Mouse (Mus musculus) testis, adult 2 months (tissue): ENCODE measurements around the gene Fndc8.

Experiments used
- CTCF ChIP-seq: fragments of 200-500 bp; IDR thresholded peaks from 2 replicates; pipeline ENCODE4 v1.5.1; 2012; ENCODE audit warnings: low read depth, mild to moderate bottlenecking, inconsistent platforms, low read length, moderate library complexity; ENCODE audit not compliant: control insufficient read depth, insufficient read depth, insufficient replicate concordance
- POLR2A ChIP-seq: fragments of 200-500 bp; IDR thresholded peaks from 2 replicates; pipeline ENCODE4 v1.6.1; 2012; ENCODE audit warnings: low read depth, mild to moderate bottlenecking, inconsistent platforms, low read length, moderate library complexity; ENCODE audit not compliant: control insufficient read depth

- TF ChIP-seq CTCF (no peak), POLR2A (no peak)
Observed at GRCm38 (mm10) chr11:82863488-82863931, 28.4 kb upstream of the Fndc8 start.
